Mouse (Mus musculus): ENCODE measurements at regions not wholly inside any gene's neighbourhood (a gene's known extent, or its start where the extent isn't known, plus 50 kb on each side); places are given as distances from the start of the nearest gene placed in this dataset.

DNA sequence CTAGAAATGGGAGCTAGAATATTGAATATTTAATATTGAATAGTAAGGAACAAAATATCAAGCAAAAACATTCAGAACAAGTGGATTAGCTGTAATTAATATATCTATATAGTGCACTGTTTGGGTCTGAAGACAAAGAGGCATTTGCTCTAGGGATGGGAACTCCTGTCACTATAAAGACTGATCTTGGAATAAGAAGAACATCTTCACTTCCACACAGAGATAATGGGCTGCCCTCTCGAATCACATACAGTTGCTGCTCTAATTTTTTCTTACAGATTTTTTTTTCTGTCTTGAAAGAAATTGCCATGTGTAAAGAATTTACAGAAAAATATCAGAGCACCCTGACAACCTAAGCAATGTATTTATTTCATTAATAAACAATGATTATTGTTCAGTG is 229.7 kb upstream of the Zic4 start:
- in situ Hi-C loops (cut with MboI, MseI), result loop anchor here (25.0 kb wide), 1 partner anchor 770 kb away; no protein-coding TSS in a partner anchor

GRCm38 (mm10) chr9:91133256-91133920 is 228.8 kb upstream of the Zic4 start:
- in situ Hi-C loops (cut with MboI, MseI), result loop anchor here (25.0 kb wide), 1 partner anchor 771 kb away; no protein-coding TSS in a partner anchor

DNA sequence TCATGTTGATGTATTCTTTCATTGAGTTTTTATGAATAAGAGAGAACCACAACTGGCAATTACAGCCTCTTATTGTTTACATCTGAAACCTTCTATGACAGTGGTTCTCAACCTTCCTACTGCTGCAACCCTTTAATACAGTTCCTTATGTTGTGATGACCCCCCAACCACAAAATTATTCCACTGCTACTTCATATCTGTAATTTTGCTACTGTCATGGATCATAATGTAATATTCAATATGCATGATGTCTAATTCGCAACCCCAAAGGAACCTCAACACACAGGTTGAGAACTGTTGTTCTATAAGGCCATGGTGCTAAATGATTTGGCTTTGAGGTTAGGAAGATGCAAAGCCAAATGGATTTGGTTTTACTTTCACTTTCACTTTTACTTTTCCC is 227.9 kb upstream of the Zic4 start:
- in situ Hi-C loops (cut with MboI, MseI), result loop anchor here (25.0 kb wide), 1 partner anchor 772 kb away; no protein-coding TSS in a partner anchor

DNA sequence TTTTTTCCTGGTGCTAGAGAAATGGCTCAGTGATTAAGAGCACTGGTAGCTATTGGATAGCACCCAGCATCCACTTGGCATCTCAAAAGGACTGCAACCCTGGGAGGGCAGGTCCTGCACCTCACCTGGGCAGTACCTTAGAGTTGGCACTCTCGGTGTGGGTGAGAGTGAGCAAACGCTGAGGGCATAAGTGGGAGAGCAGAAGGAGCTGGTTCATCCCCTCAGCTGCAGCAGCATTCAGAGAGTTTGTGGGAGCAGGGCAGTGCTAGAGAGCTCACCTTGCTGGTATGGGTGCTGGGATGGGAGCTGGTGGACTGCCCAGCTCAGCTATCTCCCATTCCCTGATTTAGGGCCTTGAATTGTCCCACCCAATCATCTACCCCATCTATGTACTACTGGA is 227.1 kb upstream of the Zic4 start:
- in situ Hi-C loops (cut with MboI, MseI), result loop anchor here (25.0 kb wide), 1 partner anchor 773 kb away; no protein-coding TSS in a partner anchor

- in situ Hi-C loops (cut with MboI, MseI), result loop anchor here (25.0 kb wide), 1 partner anchor 778 kb away; no protein-coding TSS in a partner anchor
Measured at GRCm38 (mm10) chr9:91140651-91141050, 221.6 kb upstream of the Zic4 start.

DNA sequence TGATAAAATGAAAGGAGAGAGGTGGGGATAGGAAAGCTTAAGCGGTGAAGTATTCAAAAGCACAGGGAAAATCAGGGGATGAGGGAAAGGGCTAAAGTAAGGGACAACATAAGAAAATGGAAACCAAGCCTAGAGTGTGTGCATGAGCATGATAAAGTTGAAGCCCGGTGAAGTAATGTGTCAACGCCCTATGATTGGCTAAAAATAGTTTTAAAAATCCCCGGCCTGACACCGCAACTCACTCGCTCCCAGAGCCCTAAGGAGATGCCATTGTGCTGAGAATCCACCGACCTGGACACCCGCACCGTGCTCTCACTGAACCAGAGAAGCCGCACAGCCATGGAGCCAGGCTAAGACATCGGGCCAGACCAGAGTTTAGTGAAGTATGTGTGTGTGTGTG is 210.3 kb upstream of the Zic4 start:
- in situ Hi-C loops (cut with MboI, MseI), result no loop called here

DNA sequence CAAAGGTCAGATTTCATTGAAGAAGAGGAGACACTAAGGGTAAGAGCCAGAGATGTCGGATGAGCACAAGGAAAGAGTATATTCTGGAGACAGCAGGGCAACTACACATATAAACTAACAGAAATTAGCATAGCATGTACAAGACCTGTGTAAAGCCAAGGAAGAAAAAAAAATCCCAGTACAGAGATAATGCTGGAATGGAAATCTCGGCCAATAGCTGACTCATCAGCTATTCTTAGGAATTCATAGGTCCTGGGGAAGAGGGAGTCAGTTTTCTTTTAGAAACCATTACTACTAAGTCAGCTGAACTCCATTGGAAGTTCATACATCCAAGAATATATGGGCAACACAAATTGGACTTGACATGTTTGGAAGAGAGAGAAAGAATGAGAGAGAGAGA is 202.9 kb upstream of the Zic4 start:
- in situ Hi-C loops (cut with MboI, MseI), result no loop called here

DNA sequence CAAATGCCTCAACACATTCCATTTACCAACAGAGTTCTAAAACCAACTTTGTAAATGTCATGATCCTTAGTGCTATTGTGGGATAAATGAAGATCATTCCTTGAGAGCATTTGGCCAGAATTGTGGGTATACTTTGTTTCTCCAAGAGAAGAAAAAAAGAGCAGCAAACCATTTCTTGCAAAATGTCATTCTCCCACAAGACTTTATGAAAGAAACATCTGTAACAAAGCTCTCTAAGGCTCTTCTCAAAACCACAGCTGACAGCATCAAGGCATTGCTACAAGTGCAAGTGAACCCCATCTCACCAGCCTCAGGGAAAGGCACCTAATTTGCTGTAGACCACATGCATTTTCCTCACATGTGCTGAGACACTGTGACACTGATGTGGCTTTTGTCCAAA is 194.3 kb upstream of the Zic4 start:
- in situ Hi-C loops (cut with MboI, MseI), result no loop called here

GRCm38 (mm10) chr9:91193221-91193620 is 169.0 kb upstream of the Zic4 start:
- in situ Hi-C loops (cut with MboI, MseI), result no loop called here

- in situ Hi-C loops (cut with MboI, MseI), result no loop called here
Measured at GRCm38 (mm10) chr9:91193954-91194353, 168.3 kb upstream of the Zic4 start.

DNA sequence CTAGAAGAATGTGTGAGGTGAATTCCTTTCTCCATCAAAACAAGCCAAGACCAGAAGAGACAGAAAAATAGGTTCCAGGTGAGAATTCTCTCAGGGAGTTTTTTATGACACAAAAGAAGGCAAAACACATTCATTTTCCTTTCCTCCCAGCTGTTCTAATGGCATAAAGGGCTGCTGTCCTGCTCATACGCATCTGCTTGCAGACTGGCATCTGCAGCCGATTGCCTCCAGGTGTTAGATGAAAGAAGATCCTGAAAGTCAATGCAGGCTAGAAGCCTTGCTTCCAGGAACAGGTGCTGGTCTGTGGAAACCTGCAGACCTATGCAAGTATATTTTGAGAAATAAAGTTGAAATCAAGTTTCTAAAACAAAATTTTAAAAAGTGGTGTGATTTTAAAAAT is 154.9 kb upstream of the Zic4 start:
- in situ Hi-C loops (cut with MboI, MseI), result no loop called here

DNA sequence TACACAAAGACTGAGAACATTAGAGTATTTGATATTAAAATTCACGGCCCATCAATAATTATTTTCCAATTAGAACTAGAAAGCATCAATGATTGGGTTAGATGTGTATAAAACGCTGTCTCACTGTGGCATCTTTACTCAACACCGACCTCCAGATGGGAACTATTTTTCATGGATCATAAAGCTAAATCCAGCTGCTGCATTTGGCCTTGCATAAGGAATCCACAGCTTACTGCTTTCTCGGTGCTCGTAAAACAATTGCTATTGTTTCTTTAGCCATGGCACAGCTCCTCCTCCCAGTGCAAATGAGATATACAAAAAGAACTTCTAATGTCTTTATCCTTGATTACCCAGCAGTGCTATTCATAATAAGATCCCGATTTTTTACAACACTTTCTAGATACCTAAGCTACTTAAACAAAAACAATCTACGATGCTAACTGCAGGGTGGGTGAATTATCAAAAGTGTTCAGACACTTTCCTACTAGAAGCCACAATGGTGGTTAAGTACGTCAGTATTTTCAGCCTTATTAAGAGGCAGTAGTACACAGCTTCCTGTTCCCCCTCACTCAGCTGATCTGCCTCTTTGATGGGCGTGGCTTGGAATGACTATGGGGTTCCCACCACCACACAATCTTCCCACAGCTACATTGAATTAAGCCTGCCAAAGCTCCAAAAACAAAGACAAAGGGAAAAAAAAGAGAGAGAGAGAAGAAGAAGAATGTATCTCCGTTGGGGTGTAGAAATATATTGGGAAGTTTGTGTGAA is 134.4 kb upstream of the Zic4 start:
- in situ Hi-C loops (cut with MboI, MseI), result no loop called here

GRCm38 (mm10) chr9:91228525-91228924 is 133.7 kb upstream of the Zic4 start:
- in situ Hi-C loops (cut with MboI, MseI), result no loop called here

DNA sequence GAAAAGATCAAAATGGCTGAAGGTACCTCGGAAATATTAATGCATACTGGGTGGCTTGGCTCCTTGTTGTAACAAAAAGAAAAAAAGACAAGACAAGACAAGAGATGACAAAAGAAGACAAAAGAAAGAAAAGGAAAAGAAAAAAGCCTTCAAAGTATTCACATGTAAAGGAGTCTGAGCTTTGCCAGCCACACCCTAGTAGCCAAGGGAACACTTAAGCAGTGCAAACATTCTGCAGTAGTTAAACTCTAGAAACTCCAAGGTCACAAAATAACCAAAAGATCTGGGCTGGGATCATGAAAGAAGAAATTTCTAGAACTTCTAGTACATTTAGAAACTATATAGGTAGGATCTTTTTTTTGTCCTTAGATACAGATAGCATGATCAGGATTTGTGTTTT is 108.3 kb upstream of the Zic4 start:
- in situ Hi-C loops (cut with MboI, MseI), result no loop called here

- in situ Hi-C loops (cut with MboI, MseI), result no loop called here
Measured at GRCm38 (mm10) chr9:91291340-91291739, 70.9 kb upstream of the Zic4 start.

All from regulatory T cell (primary cell).